Mouse (Mus musculus) megakaryocyte, embryonic 14.5 days (primary cell): Measurements from ENCODE around the gene Kif3c. TPM values are rescaled to one million over a fixed set of nuclear protein-coding genes. Genes with fewer than 3 reads are reported as not detected.
"Not testable (repeated sequence)": the region's sequence is repeated elsewhere in the genome, so short reads cannot be mapped to it uniquely, and the experiment has no call there.

Source experiments
- H3K27me3 ChIP-seq: replicated peaks from 2 replicates; pipeline ENCODE3; 2012; ENCODE audit warnings: inconsistent platforms
- H3K36me3 ChIP-seq: replicated peaks from 2 replicates; pipeline ENCODE3; 2012; ENCODE audit warnings: low read length, inconsistent platforms, mixed read lengths
- H3K4me1 ChIP-seq: 2 replicates; pipeline ENCODE4 v1.6.1; 2012; ENCODE audit warnings: inconsistent platforms
- H3K4me3 ChIP-seq: replicated peaks from 2 replicates; pipeline ENCODE3; 2012; ENCODE audit warnings: moderate library complexity, mild to moderate bottlenecking, inconsistent platforms
- H3K9me3 ChIP-seq: 2 replicates; pipeline ENCODE4 v1.6.1; 2012; ENCODE audit warnings: inconsistent platforms
- FLI1 ChIP-seq: IDR thresholded peaks from 2 replicates; pipeline ENCODE4 v1.6.1; 2012; ENCODE audit warnings: low read length, inconsistent platforms, mixed read lengths
- GATA1 ChIP-seq: IDR thresholded peaks from 3 replicates; pipeline ENCODE4 v1.6.1; 2012; ENCODE audit warnings: mixed read lengths, low read length, inconsistent platforms, borderline replicate concordance
- polyA plus RNA-seq: library from polyadenylated mRNA; stranded (reverse); fragments of >175 nt; gene quantifications from 2 replicates; pipeline ENCODE4 v1.2.3, GENCODE M21; 2012; ENCODE audit warnings: low replicate concordance; ENCODE audit not compliant: insufficient read depth

The Kif3c gene
- polyA plus RNA-seq, 1 experiment, result 2.8 TPM

DNA sequence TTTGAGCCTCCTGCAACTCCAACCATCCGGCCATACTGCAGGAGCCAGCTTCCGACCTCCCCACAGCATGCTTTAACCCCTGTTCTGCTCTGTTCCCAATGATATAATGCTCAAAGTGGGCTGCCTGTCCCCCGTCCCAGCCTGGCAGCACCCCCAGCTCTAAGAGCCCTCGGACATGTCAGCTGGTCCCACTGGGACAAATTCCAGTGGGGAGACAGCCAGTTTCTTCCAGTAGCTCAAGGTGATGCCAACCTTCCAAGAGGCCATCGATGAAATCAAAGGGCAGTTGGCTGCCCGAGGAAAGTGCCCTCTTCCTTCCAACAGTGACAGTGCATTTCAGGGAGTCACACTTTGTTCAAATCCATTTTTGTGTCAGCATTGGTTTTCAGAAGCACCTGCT, 20.3 kb downstream of the Kif3c start:
- H3K36me3 ChIP-seq, result peaks cover 63% of the 10 kb centered on the region
- H3K27me3 ChIP-seq, result no peaks in the 10 kb centered on the region
- no peaks in the 10 kb centered on the region for H3K9me3 ChIP-seq
- H3K4me1 ChIP-seq, result peaks cover 81% of the 10 kb centered on the region
- H3K4me3 ChIP-seq, result peak overlapping the region; percentile 78
- TF ChIP-seq GATA1, result no peak
- TF ChIP-seq FLI1, result no peak

DNA sequence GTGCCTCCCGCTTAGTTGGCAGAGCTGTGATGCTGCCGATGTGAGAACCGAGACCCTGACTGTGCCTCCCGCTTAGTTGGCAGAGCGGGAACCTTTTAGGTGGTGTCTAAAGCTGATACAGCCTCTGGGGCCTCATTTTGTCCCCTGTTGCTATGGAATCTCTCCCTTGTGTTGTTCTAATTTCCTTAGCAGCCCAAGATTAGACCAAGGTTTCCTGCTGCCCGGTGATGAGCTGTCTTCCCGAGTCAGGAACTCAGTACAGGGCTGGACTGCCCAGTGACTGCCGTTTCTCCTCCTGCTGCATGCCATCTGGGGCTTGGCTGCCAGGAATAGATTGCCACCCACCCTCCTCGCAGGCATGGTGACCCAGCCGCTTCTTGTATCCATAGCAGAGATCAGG, 21.0 kb downstream of the Kif3c start:
- H3K27me3 ChIP-seq, result no peaks in the 10 kb centered on the region
- H3K4me1 ChIP-seq, result peaks cover 88% of the 10 kb centered on the region
- peak overlapping the region; percentile 78 for H3K4me3 ChIP-seq
- TF ChIP-seq FLI1 (no peak), GATA1 (no peak; the same call in 2 of the 3 replicates)
- H3K9me3 ChIP-seq, result no peaks in the 10 kb centered on the region
- peaks cover 64% of the 10 kb centered on the region for H3K36me3 ChIP-seq

DNA sequence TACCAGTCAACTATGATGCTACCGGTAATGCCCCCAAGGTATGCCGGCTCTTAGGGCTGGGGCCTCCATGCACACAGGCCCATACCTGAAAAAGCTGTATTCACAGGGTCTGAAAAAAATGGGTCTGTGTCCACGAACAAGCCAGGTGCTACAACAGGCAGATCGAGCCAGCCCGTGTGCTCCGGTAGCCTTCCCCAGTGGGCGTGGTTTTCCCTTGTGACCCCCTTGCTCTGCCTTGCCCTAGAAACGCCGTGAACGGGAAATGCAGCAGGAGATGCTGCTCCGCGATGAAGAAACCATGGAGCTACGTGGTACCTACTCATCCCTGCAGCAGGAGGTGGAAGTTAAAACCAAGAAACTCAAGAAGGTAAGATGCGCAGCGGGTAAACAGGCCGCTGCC, 23.0 kb downstream of the Kif3c start:
- H3K4me1 ChIP-seq, result peaks cover 79% of the 10 kb centered on the region
- no peaks in the 10 kb centered on the region for H3K27me3 ChIP-seq
- H3K9me3 ChIP-seq, result no peaks in the 10 kb centered on the region
- TF ChIP-seq FLI1 (no peak), GATA1 (no peak)
- no peak overlapping the region for H3K4me3 ChIP-seq
- H3K36me3 ChIP-seq, result peaks cover 53% of the 10 kb centered on the region

DNA sequence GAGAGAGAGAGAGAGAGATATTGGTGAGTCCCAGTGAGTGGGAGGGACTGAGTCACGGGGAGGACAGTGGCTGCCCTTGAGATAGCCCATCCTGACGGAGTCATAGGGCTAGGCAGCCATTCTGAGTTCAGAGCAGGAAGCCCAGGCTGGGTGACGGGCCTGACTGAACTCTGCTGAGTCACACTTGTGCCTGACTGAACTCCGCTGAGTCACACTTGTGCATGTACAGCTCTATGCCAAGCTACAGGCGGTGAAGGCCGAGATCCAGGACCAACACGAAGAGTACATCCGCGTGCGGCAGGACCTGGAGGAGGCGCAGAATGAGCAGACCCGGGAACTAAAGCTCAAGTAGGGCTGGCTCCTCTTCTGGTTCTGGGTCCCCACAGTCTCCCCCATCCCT, 24.5 kb downstream of the Kif3c start:
- TF ChIP-seq FLI1, result no peak
- TF ChIP-seq GATA1, result no peak
- Histone ChIP-seq H3K4me3 (peak overlapping the region; percentile 67), H3K9me3 (no peaks in the 10 kb centered on the region)

DNA sequence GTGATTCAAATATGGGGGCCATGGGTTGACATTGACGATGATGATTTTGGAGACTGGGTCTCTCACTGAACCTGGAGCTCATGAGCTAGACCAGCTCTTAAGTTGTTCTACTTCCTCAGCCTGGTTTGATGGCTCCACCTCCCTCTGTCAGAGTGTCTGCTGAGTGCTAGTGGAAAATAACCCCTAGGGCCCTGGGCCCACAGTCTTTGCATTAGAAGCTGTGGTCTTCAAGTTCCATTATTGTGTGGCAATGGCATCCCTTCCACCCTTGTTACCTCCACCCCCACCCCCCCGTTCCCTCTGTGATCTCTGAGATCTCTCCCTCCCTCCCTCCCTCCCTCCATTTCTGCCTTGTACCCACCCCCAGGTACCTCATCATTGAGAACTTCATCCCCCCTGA, 25.1 kb downstream of the Kif3c start:
- peaks cover 62% of the 10 kb centered on the region for H3K4me1 ChIP-seq
- no peak for TF ChIP-seq GATA1
- TF ChIP-seq FLI1, result no peak
- H3K27me3 ChIP-seq, result no peaks in the 10 kb centered on the region
- H3K4me3 ChIP-seq, result no peak overlapping the region
- no peaks in the 10 kb centered on the region for H3K9me3 ChIP-seq
- H3K36me3 ChIP-seq, result peaks cover 55% of the 10 kb centered on the region

More for the DNA sequence above, 24.5 kb downstream of the Kif3c start:
- peaks cover 68% of the 10 kb centered on the region for H3K4me1 ChIP-seq
- no peaks in the 10 kb centered on the region for H3K27me3 ChIP-seq
- H3K36me3 ChIP-seq, result peaks cover 53% of the 10 kb centered on the region

DNA sequence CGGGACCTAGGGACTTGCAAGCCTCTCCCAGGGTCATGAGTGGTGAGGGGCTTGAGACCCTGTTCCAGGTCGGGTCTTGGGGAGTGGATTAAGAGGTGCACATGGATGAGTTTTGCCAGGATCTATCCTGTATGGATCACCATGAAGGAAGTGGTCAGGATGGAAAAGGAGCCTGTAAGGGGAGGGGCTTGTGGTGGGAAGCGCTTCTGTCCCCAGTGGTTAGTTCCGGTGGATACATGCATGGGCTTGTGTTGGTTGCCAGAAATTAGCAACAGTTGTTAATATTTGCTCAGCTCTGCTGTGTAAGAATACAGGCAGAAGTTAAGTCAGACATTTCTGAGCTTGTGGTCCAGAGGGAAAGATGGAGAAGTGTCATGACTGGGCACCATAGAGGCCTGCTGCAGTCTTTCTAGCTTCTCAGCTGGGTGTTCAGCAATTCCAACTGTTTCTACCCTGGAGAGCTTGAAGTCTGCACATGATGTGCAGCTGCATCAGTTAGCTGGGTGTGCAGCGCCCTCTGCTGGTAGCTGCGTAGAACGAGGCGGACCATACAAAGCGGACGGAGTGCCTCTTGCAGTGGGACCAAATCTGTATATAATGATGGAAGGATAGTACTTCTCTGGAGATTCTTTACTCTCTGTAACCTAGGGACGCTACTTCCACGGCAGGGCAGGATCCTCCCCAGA, 25.8 kb downstream of the Kif3c start:
- TF ChIP-seq FLI1 (no peak), GATA1 (no peak)

DNA sequence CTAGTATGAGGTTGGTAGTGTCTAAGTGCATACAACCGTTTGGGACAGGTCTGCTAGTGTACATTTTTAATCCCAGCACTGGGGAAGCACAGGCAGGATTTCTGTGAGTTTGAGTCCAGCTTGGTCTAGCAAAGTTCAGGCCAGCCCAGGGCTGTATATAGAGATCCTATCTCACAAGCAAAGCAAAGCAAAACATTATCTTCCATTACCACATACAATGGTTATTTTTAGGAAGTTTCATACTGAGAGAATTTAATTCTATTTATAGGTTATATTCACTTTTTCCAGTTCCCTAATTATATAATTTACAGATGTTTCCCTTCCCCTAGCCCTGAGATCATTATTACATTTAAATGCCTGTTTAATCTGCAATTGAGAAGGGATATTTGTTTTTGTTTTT, 26.3 kb downstream of the Kif3c start:
- H3K9me3 ChIP-seq, result no peaks in the 10 kb centered on the region

More for the DNA sequence above, 25.8 kb downstream of the Kif3c start:
- Histone ChIP-seq H3K27me3 (no peaks in the 10 kb centered on the region), H3K4me1 (peaks cover 55% of the 10 kb centered on the region), H3K9me3 (no peaks in the 10 kb centered on the region), H3K36me3 (peaks cover 55% of the 10 kb centered on the region), H3K4me3 (no peak overlapping the region)

DNA sequence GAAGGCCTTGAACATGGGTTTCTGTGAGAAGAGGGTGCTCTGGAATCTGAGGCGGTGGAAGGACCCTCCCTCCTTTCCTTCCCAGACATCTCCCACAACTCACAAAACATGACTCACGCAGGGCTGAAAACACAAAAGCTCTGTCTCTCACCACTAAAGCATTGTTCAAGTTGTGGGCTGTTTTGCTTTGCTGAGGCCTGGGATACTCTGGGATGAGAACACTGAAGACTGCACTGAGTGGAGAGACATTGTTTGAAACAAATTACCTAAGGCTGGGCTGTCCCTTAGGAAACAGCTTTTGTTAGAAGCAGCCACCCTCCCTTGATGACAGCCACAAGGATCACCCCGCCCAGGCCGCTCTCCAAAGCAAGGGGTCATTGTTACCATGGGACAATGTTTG, 28.2 kb downstream of the Kif3c start:
- peaks cover 31% of the 10 kb centered on the region for H3K4me1 ChIP-seq
- H3K9me3 ChIP-seq, result no peaks in the 10 kb centered on the region
- no peaks in the 10 kb centered on the region for H3K27me3 ChIP-seq
- no peak for TF ChIP-seq GATA1
- no peak for TF ChIP-seq FLI1
- H3K36me3 ChIP-seq, result peaks cover 47% of the 10 kb centered on the region
- H3K4me3 ChIP-seq, result no peak overlapping the region

More for the DNA sequence above, 26.3 kb downstream of the Kif3c start:
- H3K4me1 ChIP-seq, result peaks cover 50% of the 10 kb centered on the region
- no peaks in the 10 kb centered on the region for H3K27me3 ChIP-seq
- no peak overlapping the region for H3K4me3 ChIP-seq
- peaks cover 55% of the 10 kb centered on the region for H3K36me3 ChIP-seq
- TF ChIP-seq GATA1 (no peak), FLI1 (no peak)

DNA sequence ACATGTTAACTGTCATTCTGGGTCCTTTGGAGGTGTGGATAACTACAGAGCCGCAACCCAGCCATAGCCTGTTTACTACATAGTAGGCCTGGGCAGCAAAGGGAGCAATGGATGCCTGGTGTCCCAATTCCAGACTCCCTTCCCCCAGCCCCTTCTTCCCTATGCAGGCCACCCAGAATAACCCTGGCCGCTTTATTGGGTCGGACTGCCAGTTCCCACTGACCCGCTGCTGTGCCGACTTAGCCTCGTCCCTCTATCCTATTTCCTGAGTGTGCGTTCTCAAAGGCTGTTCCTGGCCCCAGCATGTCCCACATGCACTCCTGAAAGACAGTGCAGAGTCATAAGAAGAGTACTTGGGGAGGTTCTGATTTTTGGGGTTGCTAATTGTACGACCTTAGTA, 32.0 kb downstream of the Kif3c start:
- TF ChIP-seq GATA1, result no peak
- TF ChIP-seq FLI1, result no peak
- no peaks in the 10 kb centered on the region for H3K9me3 ChIP-seq
- no peaks in the 10 kb centered on the region for H3K4me1 ChIP-seq
- H3K36me3 ChIP-seq, result peaks cover 48% of the 10 kb centered on the region
- H3K27me3 ChIP-seq, result no peaks in the 10 kb centered on the region
- H3K4me3 ChIP-seq, result no peak overlapping the region

DNA sequence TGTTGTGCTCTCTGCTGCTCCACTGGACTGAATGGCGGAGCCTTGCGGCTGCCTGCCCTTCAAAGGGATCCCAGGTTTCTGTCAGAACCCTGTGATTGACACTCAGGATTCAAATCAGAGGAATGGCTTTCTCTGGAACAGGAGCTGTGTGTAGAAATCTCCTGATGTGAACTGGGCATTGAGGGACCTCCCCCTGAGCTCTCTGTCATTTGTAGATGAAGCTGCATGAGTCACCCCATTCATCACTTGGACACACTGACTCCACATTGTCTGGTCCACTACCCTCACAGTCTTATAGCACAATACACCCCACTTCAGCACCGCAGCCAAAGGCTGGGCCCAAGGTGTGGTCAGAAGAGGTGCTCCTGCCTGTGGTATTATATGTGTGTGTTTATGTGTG, 40.7 kb downstream of the Kif3c start:
- H3K36me3 ChIP-seq, result peaks cover 73% of the 10 kb centered on the region
- not testable (repeated sequence) for H3K27me3 ChIP-seq, H3K4me3 ChIP-seq, H3K9me3 ChIP-seq, H3K4me1 ChIP-seq

DNA sequence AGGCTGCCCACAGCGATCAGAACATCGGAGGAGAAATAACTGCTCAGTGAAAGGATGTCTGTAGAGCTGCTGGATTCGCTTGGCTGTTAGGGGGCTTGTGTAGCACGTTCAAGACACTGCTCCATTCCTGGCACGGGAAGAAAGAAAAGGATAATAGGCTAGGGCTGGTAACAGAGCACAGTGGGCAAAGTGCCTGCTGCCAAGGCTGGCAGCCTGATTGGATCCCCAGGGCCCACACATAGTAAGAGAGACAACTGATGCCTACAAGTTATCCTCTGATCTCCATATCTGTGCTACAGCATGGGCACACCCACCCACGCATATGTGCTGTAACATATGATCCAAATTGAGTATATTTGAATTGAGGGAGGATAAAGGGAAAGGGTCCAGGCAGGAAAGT, 41.7 kb downstream of the Kif3c start:
- H3K36me3 ChIP-seq, result peaks cover 69% of the 10 kb centered on the region
- no peaks in the 10 kb centered on the region for H3K9me3 ChIP-seq
- no peak overlapping the region for H3K4me3 ChIP-seq
- TF ChIP-seq GATA1, result no peak
- TF ChIP-seq FLI1, result no peak
- H3K27me3 ChIP-seq, result no peaks in the 10 kb centered on the region
- no peaks in the 10 kb centered on the region for H3K4me1 ChIP-seq
